Comparison of ENCODE assay signal across 7 mouse cellular contexts in the genomic region with DNA sequence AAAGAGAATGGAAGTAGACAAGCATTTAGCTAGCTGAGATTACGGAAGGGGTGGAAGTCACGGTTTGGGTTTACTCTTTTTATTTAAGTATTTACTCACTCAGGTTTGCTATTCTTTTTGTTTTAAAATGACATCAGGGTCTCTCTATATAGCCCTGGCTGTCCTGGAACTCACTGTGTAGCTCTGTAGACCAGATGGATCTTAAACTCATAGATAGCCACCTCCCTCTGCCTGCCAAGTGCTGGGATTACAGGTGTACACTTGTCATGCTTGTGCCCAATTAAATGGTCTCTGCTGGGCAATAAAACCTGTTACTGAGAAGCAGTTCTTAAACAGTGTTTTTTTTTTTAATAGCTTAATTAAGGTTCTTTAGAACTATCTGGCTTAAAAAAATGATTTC. TPM values are rescaled to one million over a fixed set of nuclear protein-coding genes. Genes with fewer than 3 reads are reported as not detected.
DNase-seq lines count a peak whose midpoint lies in the region; ATAC-seq and TF ChIP-seq lines count a peak whose summit lies in the region.

No protein-coding gene starts in this region.

- H3K36me3 ChIP-seq in intestine, postnatal 0 days (ENCODE audit: control insufficient read depth, insufficient read depth), result no peaks in the 10 kb centered on the region

- TF ChIP-seq POLR2A in cortical plate, adult 2 months (IDR thresholded peaks at IDR 0.05; ENCODE audit: extremely low read depth, insufficient read depth, low read length), result no peak

- ATAC-seq in intestine, postnatal 0 days, result no peak
- ATAC-seq in frontal cortex, adult (ENCODE audit: low TSS enrichment), result no peak

- 0 out of 2 replicates have a peak overlapping the region, but pooled peaks have one; percentile 95 for H3K9ac ChIP-seq in intestine, postnatal 0 days (ENCODE audit: low read depth, low read length)

- TF ChIP-seq CTCF in cortical plate, adult 2 months (IDR thresholded peaks at IDR 0.05; ENCODE audit: extremely low read depth, insufficient read depth, low read length), result no peak
- TF ChIP-seq CTCF in intestine, postnatal 0 days (IDR thresholded peaks at IDR 0.05; ENCODE audit: low read depth), result peak; percentile 61

- peaks cover 4% of the 10 kb centered on the region; the same call in 1 of the 2 replicates for H3K4me1 ChIP-seq in cortical plate, adult 2 months (ENCODE audit: control insufficient read depth, insufficient read depth, low read length)
- no peaks in the 10 kb centered on the region for H3K4me1 ChIP-seq in intestine, postnatal 0 days (replicated peaks; ENCODE audit: control insufficient read depth, insufficient read depth, low read length)

- 15% methylated on average over 2 of the region's 2 CpGs for WGBS in intestine, postnatal 0 days

- H3K4me3 ChIP-seq in cortical plate, adult 2 months (ENCODE audit: insufficient read depth, low read length), result peak overlapping the region; percentile 85; the same call in 1 of the 2 replicates
- peak overlapping the region; percentile 98 for H3K4me3 ChIP-seq in intestine, postnatal 0 days (ENCODE audit: low read depth, low read length)

- DNase-seq in 3T3-L1 (ENCODE audit: low read depth, low spot score) (peak; percentile 63), A20 (ENCODE audit: low read depth, low spot score) (peak; percentile 66)
- peak; percentile 41 for DNase-seq in lung, postnatal 36 days
- no peak for DNase-seq in spleen, adult 18-20 months

- no peak overlapping the region for H3K27ac ChIP-seq in cortical plate, adult 2 months (ENCODE audit: insufficient read depth, low read length)
- H3K27ac ChIP-seq in intestine, postnatal 0 days (ENCODE audit: low read depth, low read length), result 0 out of 2 replicates have a peak overlapping the region, but pooled peaks have one; percentile 99

- no peaks in the 10 kb centered on the region for H3K9me3 ChIP-seq in intestine, postnatal 0 days (ENCODE audit: control insufficient read depth)

- H3K4me2 ChIP-seq in intestine, postnatal 0 days (replicated peaks; ENCODE audit: low read depth), result peak overlapping the region; percentile 65

- no peaks in the 10 kb centered on the region for H3K27me3 ChIP-seq in intestine, postnatal 0 days (replicated peaks; ENCODE audit: control insufficient read depth, insufficient read depth, low read length)

RNA-seq across cellular contexts. Expression of a gene that starts 2.1 kb away (rescaled TPM):
- polyA plus RNA-seq in cortical plate, adult 2 months (2012; rRNA removed), result 91.8 and 95.9 TPM in 2 replicates
- polyA plus RNA-seq in intestine, postnatal 0 days (2015; fragmentation: Nextera tagmentation; extraction: Ambion mirVana), result 640 and 727 TPM in 2 replicates

RNA-seq across cellular contexts. Expression of a gene that starts 29.7 kb away (rescaled TPM):
- 4.5 and 4.7 TPM in 2 replicates for polyA plus RNA-seq in cortical plate, adult 2 months (2012; rRNA removed)
- polyA plus RNA-seq in intestine, postnatal 0 days (2015; fragmentation: Nextera tagmentation; extraction: Ambion mirVana), result 6.9 and 7.6 TPM in 2 replicates

RNA-seq across cellular contexts. Expression of a gene that starts 53.1 kb away (rescaled TPM):
- 0.09 and 0.19 TPM in 2 replicates for polyA plus RNA-seq in cortical plate, adult 2 months (2012; rRNA removed)
- 0.05 and 0.08 TPM in 2 replicates for polyA plus RNA-seq in intestine, postnatal 0 days (2015; fragmentation: Nextera tagmentation; extraction: Ambion mirVana)

Comparison
In these comparisons a context has a peak if more than half of its experiments do, and no peak if none do; other contexts are left out.
1. DNase-seq: peak in 3T3-L1 (single experiment), A20 (single experiment) and lung, postnatal 36 days (single experiment); none in spleen, adult 18-20 months (0 of 2).